Mouse (Mus musculus): ENCODE data around the gene Olfr1. TPM values are rescaled to one million over a fixed set of nuclear protein-coding genes. Genes with fewer than 3 reads are reported as not detected.

Olfr1 gene
- polyA plus RNA-seq (2014; fragmentation: Illumina TruSeq; extraction: RNeasy Lipid Tissue Mini Kit (QIAGEN cat#74804); ENCODE audit: low read depth, low replicate concordance) = not detected

DNA sequence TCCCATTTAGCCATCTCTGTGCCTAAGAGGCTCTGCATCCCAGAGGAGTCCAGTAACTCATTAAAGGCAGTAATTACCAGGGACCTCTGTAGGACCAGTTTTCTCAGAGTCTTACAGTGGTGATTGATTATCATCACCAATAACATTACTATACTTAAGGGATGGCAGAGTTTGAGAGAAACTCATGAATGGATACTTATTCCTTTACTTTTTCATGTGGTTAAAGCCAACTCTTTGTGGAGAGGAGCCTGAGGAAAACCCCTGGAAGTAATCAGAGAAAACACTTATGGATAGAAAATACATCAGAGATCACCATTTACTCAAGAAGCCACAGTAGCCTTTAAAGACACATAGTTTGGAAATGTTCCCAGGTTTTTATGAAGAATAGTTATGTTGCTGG, at the start of gene Olfr1:
Gene Olfr1, minus strand, starts transcription at position 101 of the 400 bp plus-strand sequence.

DNA sequence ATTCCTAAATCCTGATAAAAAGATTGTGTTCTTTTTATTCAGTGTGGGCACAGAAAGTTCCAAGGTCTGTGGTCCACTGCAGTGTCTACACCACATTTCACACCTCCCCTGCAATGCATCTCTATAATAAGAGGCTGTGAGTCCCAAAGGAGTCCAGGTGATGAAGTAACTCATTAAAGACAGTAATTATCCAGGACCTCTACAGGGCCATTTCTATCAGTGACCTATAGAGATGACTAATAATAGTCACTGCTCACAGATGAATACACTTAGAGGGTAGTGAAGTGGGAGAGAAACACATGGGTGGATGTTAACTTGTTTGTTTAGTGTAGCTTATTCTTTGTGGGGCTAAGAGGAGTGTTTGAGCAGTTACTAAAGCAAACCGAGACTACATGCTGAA, 29.0 kb upstream of the Olfr1 start, which contains the start of gene Olfr378:
Gene Olfr378, minus strand, starts transcription at position 101 of the 400 bp plus-strand sequence.

DNA sequence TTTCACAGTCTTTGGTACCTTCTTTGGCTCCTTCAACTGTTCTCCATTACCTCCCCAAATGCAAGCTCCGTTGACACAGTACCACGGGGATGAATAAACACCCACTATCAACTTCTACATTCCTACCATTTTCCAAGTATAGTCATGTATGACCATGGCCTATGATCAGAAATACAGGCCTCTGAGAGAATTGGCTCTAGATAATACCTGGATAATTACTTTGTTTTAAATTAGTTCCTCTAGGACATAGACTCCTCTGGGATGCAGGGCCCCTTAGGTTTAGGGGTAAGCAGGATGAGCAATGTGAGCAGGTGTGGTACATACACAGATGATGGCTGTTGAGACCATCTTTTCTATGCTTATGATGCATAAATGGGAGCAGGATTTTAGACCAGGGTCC, 28.5 kb downstream of the Olfr1 start, which contains the start of gene Olfr376:
Gene Olfr376, plus strand, starts transcription at position 301 of the 400 bp plus-strand sequence.

DNA sequence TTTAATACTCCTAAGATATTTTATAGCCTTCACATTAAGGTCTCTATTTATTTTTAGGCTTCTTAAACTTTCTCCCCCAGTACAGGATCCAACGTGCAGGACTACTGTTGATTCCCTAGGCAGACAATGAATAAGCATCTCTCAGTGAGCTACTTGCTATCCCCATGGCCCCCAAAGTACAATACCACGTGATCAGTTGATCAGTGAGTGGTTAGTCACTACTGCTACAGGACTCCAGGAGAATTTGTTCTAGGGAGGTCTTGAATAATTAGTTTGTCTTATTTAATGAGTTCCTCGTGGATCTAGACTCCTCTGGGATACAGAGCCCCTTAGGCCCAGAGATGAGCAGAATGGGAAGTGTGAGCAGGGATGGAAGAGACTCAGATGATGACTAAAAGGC, 48.9 kb downstream of the Olfr1 start, which contains the start of gene Olfr20:
Gene Olfr20, plus strand, starts transcription at position 301 of the 400 bp plus-strand sequence.

Other genes with a start within 250 kb of the Olfr1 start
- 1.3 TPM for gene P2rx5, start 239.2 kb downstream of the Olfr1 start, polyA plus RNA-seq (2014; fragmentation: Illumina TruSeq; extraction: RNeasy Lipid Tissue Mini Kit (QIAGEN cat#74804); ENCODE audit: low read depth, low replicate concordance)
- gene Emc6, start 222.6 kb downstream of the Olfr1 start, polyA plus RNA-seq (2014; fragmentation: Illumina TruSeq; extraction: RNeasy Lipid Tissue Mini Kit (QIAGEN cat#74804); ENCODE audit: low read depth, low replicate concordance) = 53.9 TPM
- 35.5 TPM for gene Tax1bp3, start 222.5 kb downstream of the Olfr1 start, polyA plus RNA-seq (2014; fragmentation: Illumina TruSeq; extraction: RNeasy Lipid Tissue Mini Kit (QIAGEN cat#74804); ENCODE audit: low read depth, low replicate concordance)
- gene Ctns, start 200.6 kb downstream of the Olfr1 start, polyA plus RNA-seq (2014; fragmentation: Illumina TruSeq; extraction: RNeasy Lipid Tissue Mini Kit (QIAGEN cat#74804); ENCODE audit: low read depth, low replicate concordance) = 9.3 TPM
- 4.0 TPM for gene Shpk, start 200.2 kb downstream of the Olfr1 start, polyA plus RNA-seq (2014; fragmentation: Illumina TruSeq; extraction: RNeasy Lipid Tissue Mini Kit (QIAGEN cat#74804); ENCODE audit: low read depth, low replicate concordance)
- 0.35 TPM for gene Trpv1, start 165.3 kb downstream of the Olfr1 start, polyA plus RNA-seq (2014; fragmentation: Illumina TruSeq; extraction: RNeasy Lipid Tissue Mini Kit (QIAGEN cat#74804); ENCODE audit: low read depth, low replicate concordance)
- gene Trpv3, start 132.2 kb downstream of the Olfr1 start, polyA plus RNA-seq (2014; fragmentation: Illumina TruSeq; extraction: RNeasy Lipid Tissue Mini Kit (QIAGEN cat#74804); ENCODE audit: low read depth, low replicate concordance) = 0.29 TPM
- 33.6 TPM for gene Aspa, start 70.0 kb downstream of the Olfr1 start, polyA plus RNA-seq (2014; fragmentation: Illumina TruSeq; extraction: RNeasy Lipid Tissue Mini Kit (QIAGEN cat#74804); ENCODE audit: low read depth, low replicate concordance)
- not detected for gene Gm49340, start 69.9 kb downstream of the Olfr1 start, polyA plus RNA-seq (2014; fragmentation: Illumina TruSeq; extraction: RNeasy Lipid Tissue Mini Kit (QIAGEN cat#74804); ENCODE audit: low read depth, low replicate concordance)
- 3.1 TPM for gene Spata22, start 69.9 kb downstream of the Olfr1 start, polyA plus RNA-seq (2014; fragmentation: Illumina TruSeq; extraction: RNeasy Lipid Tissue Mini Kit (QIAGEN cat#74804); ENCODE audit: low read depth, low replicate concordance)
- gene Olfr20, start 48.8 kb downstream of the Olfr1 start, polyA plus RNA-seq (2014; fragmentation: Illumina TruSeq; extraction: RNeasy Lipid Tissue Mini Kit (QIAGEN cat#74804); ENCODE audit: low read depth, low replicate concordance) = not detected
- not detected for gene Olfr376, start 28.4 kb downstream of the Olfr1 start, polyA plus RNA-seq (2014; fragmentation: Illumina TruSeq; extraction: RNeasy Lipid Tissue Mini Kit (QIAGEN cat#74804); ENCODE audit: low read depth, low replicate concordance)
- not detected for gene Olfr378, start 28.9 kb upstream of the Olfr1 start, polyA plus RNA-seq (2014; fragmentation: Illumina TruSeq; extraction: RNeasy Lipid Tissue Mini Kit (QIAGEN cat#74804); ENCODE audit: low read depth, low replicate concordance)
- not detected for gene Olfr380, start 57.9 kb upstream of the Olfr1 start, polyA plus RNA-seq (2014; fragmentation: Illumina TruSeq; extraction: RNeasy Lipid Tissue Mini Kit (QIAGEN cat#74804); ENCODE audit: low read depth, low replicate concordance)
- gene Olfr381, start 92.0 kb upstream of the Olfr1 start, polyA plus RNA-seq (2014; fragmentation: Illumina TruSeq; extraction: RNeasy Lipid Tissue Mini Kit (QIAGEN cat#74804); ENCODE audit: low read depth, low replicate concordance) = not detected
- not detected for gene Olfr382, start 117.6 kb upstream of the Olfr1 start, polyA plus RNA-seq (2014; fragmentation: Illumina TruSeq; extraction: RNeasy Lipid Tissue Mini Kit (QIAGEN cat#74804); ENCODE audit: low read depth, low replicate concordance)
- gene Olfr385, start 193.4 kb upstream of the Olfr1 start, polyA plus RNA-seq (2014; fragmentation: Illumina TruSeq; extraction: RNeasy Lipid Tissue Mini Kit (QIAGEN cat#74804); ENCODE audit: low read depth, low replicate concordance) = not detected
- not detected for gene Olfr384, start 199.0 kb upstream of the Olfr1 start, polyA plus RNA-seq (2014; fragmentation: Illumina TruSeq; extraction: RNeasy Lipid Tissue Mini Kit (QIAGEN cat#74804); ENCODE audit: low read depth, low replicate concordance)